ENCODE assay signal across 8 mouse cellular contexts in the genomic region with DNA sequence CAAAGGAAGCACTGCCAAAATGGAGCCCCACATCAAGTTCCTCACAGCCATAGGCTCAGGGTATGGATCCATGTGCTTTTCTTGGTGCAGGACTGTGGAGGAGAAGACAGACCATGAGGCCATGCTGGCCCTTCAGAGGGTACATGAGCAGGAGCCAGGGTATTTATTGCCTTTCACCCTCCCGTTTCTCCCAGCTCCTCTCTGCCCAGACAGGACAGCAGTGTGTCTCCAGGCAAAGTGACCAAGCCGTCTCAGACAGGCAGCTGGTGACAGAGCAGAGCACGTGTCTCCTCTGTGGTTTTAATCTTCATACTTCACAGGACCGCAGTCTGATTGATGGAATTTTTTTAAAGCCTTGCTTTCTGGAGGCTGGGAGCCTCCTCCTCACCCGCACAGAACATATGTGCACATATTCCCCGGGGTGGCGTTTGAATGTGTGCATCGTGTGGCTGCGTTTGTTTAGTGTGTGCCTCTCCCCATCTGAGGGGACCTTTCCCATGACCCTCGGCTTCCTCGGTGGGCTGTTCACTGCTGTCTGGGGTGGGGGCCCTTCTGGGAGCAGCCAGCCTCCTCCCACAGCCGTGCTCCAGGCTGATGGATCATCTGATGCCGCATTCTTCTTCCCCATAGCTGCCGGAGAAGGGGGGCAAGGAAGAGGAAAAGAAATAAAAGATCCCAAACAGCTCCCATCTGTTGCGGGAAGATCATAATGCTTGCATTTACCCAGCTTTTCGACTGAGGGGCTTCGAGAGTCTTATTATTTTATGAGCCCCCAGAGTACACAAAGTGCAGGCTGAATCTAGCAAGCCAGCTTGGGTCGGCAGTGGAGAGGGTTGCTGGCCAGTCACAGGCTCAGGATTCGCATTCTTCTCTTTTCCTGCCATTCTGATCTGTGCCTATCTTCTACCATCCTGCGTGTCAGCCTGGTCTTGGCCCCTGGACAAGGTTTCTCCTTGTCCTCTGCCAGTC.
DNase-seq lines count a peak whose midpoint lies in the region; ATAC-seq lines count a peak whose summit lies in the region.

No protein-coding gene starts in this region.

- DNase-seq in heart, adult 11 months = no peak
- DNase-seq in brain, adult 2 months (ENCODE audit: low read depth, low spot score) = peak; percentile 53
- DNase-seq in midbrain, embryonic 10.5 days (ENCODE audit: low spot score) = peak; percentile 37
- no peak for DNase-seq in thymus, postnatal 0 days (ENCODE audit: low spot score)
- no peak for DNase-seq in gastrocnemius, adult 8-10 months (ENCODE audit: low spot score in 2 of 2)
- no peak for DNase-seq in spleen, adult 18-20 months

- H3K4me3 ChIP-seq in heart, embryonic 13.5 days = no peak overlapping the region
- H3K4me3 ChIP-seq in hindbrain, embryonic 13.5 days = no peak overlapping the region
- H3K4me3 ChIP-seq in midbrain, embryonic 10.5 days = 0 out of 2 replicates have a peak overlapping the region, but pooled peaks have one; percentile 7

- ATAC-seq in heart, embryonic 13.5 days (ENCODE audit: extremely low read depth, insufficient number of reproducible peaks, low FRiP score, low TSS enrichment) = no peak; the same call in 1 of the 2 replicates
- ATAC-seq in hindbrain, embryonic 13.5 days (ENCODE audit: low FRiP score) = peak; percentile 90

- no peaks in the 10 kb centered on the region for H3K9me3 ChIP-seq in heart, embryonic 13.5 days
- no peaks in the 10 kb centered on the region for H3K9me3 ChIP-seq in hindbrain, embryonic 13.5 days
- no peaks in the 10 kb centered on the region for H3K9me3 ChIP-seq in midbrain, embryonic 10.5 days (replicated peaks)

- no peak overlapping the region for H3K27ac ChIP-seq in heart, embryonic 13.5 days (replicated peaks)
- peak overlapping the region; percentile 35 for H3K27ac ChIP-seq in hindbrain, embryonic 13.5 days
- peak overlapping the region; percentile 78 for H3K27ac ChIP-seq in midbrain, embryonic 10.5 days (replicated peaks)

- H3K27me3 ChIP-seq in heart, embryonic 13.5 days (replicated peaks) = peaks cover 40% of the 10 kb centered on the region
- peaks cover 32% of the 10 kb centered on the region for H3K27me3 ChIP-seq in hindbrain, embryonic 13.5 days
- H3K27me3 ChIP-seq in midbrain, embryonic 10.5 days (ENCODE audit: low read depth, poor library complexity, severe bottlenecking) = no peaks in the 10 kb centered on the region

- WGBS in heart, embryonic 13.5 days = 48% methylated on average over 20 of the region's 20 CpGs
- WGBS in hindbrain, embryonic 13.5 days = 19% methylated on average over 20 of the region's 20 CpGs
- WGBS in midbrain, embryonic 10.5 days = 60% methylated on average over 20 of the region's 20 CpGs

- H3K36me3 ChIP-seq in heart, embryonic 13.5 days = no peaks in the 10 kb centered on the region
- no peaks in the 10 kb centered on the region for H3K36me3 ChIP-seq in hindbrain, embryonic 13.5 days
- H3K36me3 ChIP-seq in midbrain, embryonic 10.5 days = no peaks in the 10 kb centered on the region

- H3K4me1 ChIP-seq in heart, embryonic 13.5 days = peaks cover 19% of the 10 kb centered on the region
- peaks cover 25% of the 10 kb centered on the region for H3K4me1 ChIP-seq in hindbrain, embryonic 13.5 days (replicated peaks)
- peaks cover 25% of the 10 kb centered on the region for H3K4me1 ChIP-seq in midbrain, embryonic 10.5 days

- peak overlapping the region; percentile 24 for H3K4me2 ChIP-seq in heart, embryonic 13.5 days
- H3K4me2 ChIP-seq in hindbrain, embryonic 13.5 days = peak overlapping the region; percentile 45

- no peak overlapping the region for H3K9ac ChIP-seq in heart, embryonic 13.5 days
- H3K9ac ChIP-seq in hindbrain, embryonic 13.5 days = peak overlapping the region; percentile 26; the same call in 1 of the 2 replicates

Comparison
In these comparisons a context has a peak if more than half of its experiments do, and no peak if none do; other contexts are left out.
1. DNase-seq: peak in brain, adult 2 months (single experiment) and midbrain, embryonic 10.5 days (single experiment); none in heart, adult 11 months (single experiment), thymus, postnatal 0 days (single experiment), gastrocnemius, adult 8-10 months (0 of 2) and spleen, adult 18-20 months (0 of 2).